Mouse (Mus musculus): ENCODE measurements around the gene Hyls1. TPM values are rescaled to one million over a fixed set of nuclear protein-coding genes. Genes with fewer than 3 reads are reported as not detected.
A peak's percentile ranks its signal among the peaks of the same experiment; 100 is the strongest.

Gene Hyls1
- total and polyA plus RNA-seq, 3 experiments = 10.5 to 10.6 TPM; not detected in 1

GRCm38 (mm10) chr9:35539001-35539750, 31.0 kb downstream of the Hyls1 start:
- no peak overlapping the region for H3K9ac ChIP-seq (ENCODE audit: control insufficient read depth, low read depth, low read length, poor library complexity, severe bottlenecking)
- no peak overlapping the region for H3K4me3 ChIP-seq (ENCODE audit: control insufficient read depth in 1 of 2, insufficient read depth in 1 of 2, low read depth in 2 of 2, low read length in 2 of 2)
- no peak overlapping the region for H3K27ac ChIP-seq (ENCODE audit: control insufficient read depth, low read depth, low read length)
- H3K79me2 ChIP-seq (ENCODE audit: control insufficient read depth, insufficient read depth, low read length, poor library complexity) = no peaks in the 10 kb centered on the region
- DNase-seq (ENCODE audit: low read depth, low spot score) = no peak
- no peaks in the 10 kb centered on the region for H3K27me3 ChIP-seq (ENCODE audit: control insufficient read depth in 1 of 2, insufficient read depth in 2 of 2, low read length in 2 of 2)
- H3K36me3 ChIP-seq (ENCODE audit: control insufficient read depth in 1 of 2, insufficient read depth in 2 of 2, low read length in 2 of 2) = peaks cover 0 to 3% of the 10 kb centered on the region in 2 experiments; a peak in 1 of 4 replicates
- H3K9me3 ChIP-seq (replicated peaks; ENCODE audit: insufficient read depth, low read length) = no peaks in the 10 kb centered on the region
- H3K4me1 ChIP-seq (ENCODE audit: control insufficient read depth in 1 of 2, insufficient read depth in 2 of 2, low read length in 2 of 2) = peaks cover 0 to 5% of the 10 kb centered on the region in 2 experiments; a peak in 1 of 4 replicates
- TF ChIP-seq SMC3 (IDR thresholded peaks at IDR 0.05; ENCODE audit: low read depth, low read length) (no peak), RAD21 (IDR thresholded peaks at IDR 0.05; ENCODE audit: low read depth, low read length) (no peak), POLR2AphosphoS2 (IDR thresholded peaks at IDR 0.05; ENCODE audit: low read length) (no peak), ZC3H11A (IDR thresholded peaks at IDR 0.05; ENCODE audit: low read depth, low read length) (no peak), EP300 (IDR thresholded peaks at IDR 0.05; ENCODE audit: low read depth in 1 of 2, low read length in 2 of 2) (no peak), TAL1 (IDR thresholded peaks at IDR 0.05; ENCODE audit: low read length) (no peak), NRF1 (IDR thresholded peaks at IDR 0.05; ENCODE audit: insufficient read depth, low read depth, low read length, poor library complexity, severe bottlenecking) (no peak), CHD1 (IDR thresholded peaks at IDR 0.05; ENCODE audit: low read depth, low read length) (no peak), MAZ (IDR thresholded peaks at IDR 0.05; ENCODE audit: low read depth, low read length) (no peak), NELFE (IDR thresholded peaks at IDR 0.05; ENCODE audit: low read depth, low read length) (no peak), E2F4 (IDR thresholded peaks at IDR 0.05; ENCODE audit: borderline replicate concordance, low read depth, low read length) (no peak), MYC (IDR thresholded peaks at IDR 0.05; ENCODE audit: low read depth, low read length) (no peak), GABPA (IDR thresholded peaks at IDR 0.05; ENCODE audit: low read depth, low read length) (no peak), TBP (IDR thresholded peaks at IDR 0.05; ENCODE audit: low read depth, low read length) (no peak), MEF2A (IDR thresholded peaks at IDR 0.05; ENCODE audit: extremely low read depth, insufficient replicate concordance, low read depth, low read length, poor library complexity, severe bottlenecking) (no peak), CTCF (IDR thresholded peaks at IDR 0.05 in 2 of 3, conservative IDR thresholded peaks at IDR 0.05 in 1 of 3; ENCODE audit: control insufficient read depth in 1 of 3, insufficient read depth in 1 of 3, low read depth in 2 of 3, low read length in 3 of 3, poor library complexity in 1 of 3, severe bottlenecking in 1 of 3) (no peak), ZMIZ1 (IDR thresholded peaks at IDR 0.05; ENCODE audit: low read depth, low read length) (no peak), ZNF384 (IDR thresholded peaks at IDR 0.05; ENCODE audit: low read depth, low read length) (no peak)

DNA sequence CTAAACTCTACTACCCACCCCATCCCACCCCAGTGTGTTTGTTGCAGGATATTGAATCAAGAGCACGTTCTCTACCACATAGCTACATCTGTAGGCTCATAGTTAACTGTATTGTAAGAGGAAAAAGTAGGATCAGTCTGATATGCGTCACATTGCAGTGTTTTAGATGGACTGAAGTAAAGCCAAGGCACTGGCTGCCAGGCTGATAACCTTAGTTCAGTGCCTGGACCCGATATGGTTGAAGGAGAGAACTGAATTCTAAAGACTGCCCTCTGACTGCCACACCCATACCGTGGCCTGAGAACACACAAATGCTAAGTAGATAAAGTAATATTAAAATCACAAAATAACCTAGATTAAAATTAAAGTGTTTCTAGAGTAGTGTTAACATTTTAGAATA, 34.3 kb downstream of the Hyls1 start:
- Histone ChIP-seq H3K4me1 (ENCODE audit: control insufficient read depth in 1 of 2, insufficient read depth in 2 of 2, low read length in 2 of 2) (peaks cover 0 to 5% of the 10 kb centered on the region in 2 experiments; a peak in 1 of 4 replicates), H3K4me3 (ENCODE audit: control insufficient read depth in 1 of 2, insufficient read depth in 1 of 2, low read depth in 2 of 2, low read length in 2 of 2) (no peak overlapping the region), H3K36me3 (ENCODE audit: control insufficient read depth in 1 of 2, insufficient read depth in 2 of 2, low read length in 2 of 2) (peaks cover 0 to 3% of the 10 kb centered on the region in 2 experiments; a peak in 1 of 4 replicates), H3K9me3 (replicated peaks; ENCODE audit: insufficient read depth, low read length) (no peaks in the 10 kb centered on the region), H3K79me2 (ENCODE audit: control insufficient read depth, insufficient read depth, low read length, poor library complexity) (no peaks in the 10 kb centered on the region), H3K27me3 (ENCODE audit: control insufficient read depth in 1 of 2, insufficient read depth in 2 of 2, low read length in 2 of 2) (no peaks in the 10 kb centered on the region; a peak in 2 of 4 replicates), H3K9ac (ENCODE audit: control insufficient read depth, low read depth, low read length, poor library complexity, severe bottlenecking) (no peak overlapping the region), H3K27ac (ENCODE audit: control insufficient read depth, low read depth, low read length) (no peak overlapping the region)
- TF ChIP-seq E2F4 (IDR thresholded peaks at IDR 0.05; ENCODE audit: borderline replicate concordance, low read depth, low read length) (no peak), TAL1 (IDR thresholded peaks at IDR 0.05; ENCODE audit: low read length) (no peak), MAX (IDR thresholded peaks at IDR 0.05; ENCODE audit: low read length) (no peak), CHD1 (IDR thresholded peaks at IDR 0.05; ENCODE audit: low read depth, low read length) (no peak)
- peak; percentile 16 for DNase-seq (ENCODE audit: low read depth, low spot score)
